Mouse (Mus musculus) embryo, embryonic 10 days (tissue): ENCODE results near the gene Cxcl10.
A peak's percentile ranks its signal among the peaks of the same experiment; 100 is the strongest.
"Not testable (repeated sequence)": the region's sequence is repeated elsewhere in the genome, so short reads cannot be mapped to it uniquely, and the experiment has no call there.

Experiments used
- DNase-seq: peaks from one replicate; pipeline ENCODE4 v3.0.0-alpha.2; 2015; ENCODE audit warnings: low spot score

Cxcl10 gene

DNA sequence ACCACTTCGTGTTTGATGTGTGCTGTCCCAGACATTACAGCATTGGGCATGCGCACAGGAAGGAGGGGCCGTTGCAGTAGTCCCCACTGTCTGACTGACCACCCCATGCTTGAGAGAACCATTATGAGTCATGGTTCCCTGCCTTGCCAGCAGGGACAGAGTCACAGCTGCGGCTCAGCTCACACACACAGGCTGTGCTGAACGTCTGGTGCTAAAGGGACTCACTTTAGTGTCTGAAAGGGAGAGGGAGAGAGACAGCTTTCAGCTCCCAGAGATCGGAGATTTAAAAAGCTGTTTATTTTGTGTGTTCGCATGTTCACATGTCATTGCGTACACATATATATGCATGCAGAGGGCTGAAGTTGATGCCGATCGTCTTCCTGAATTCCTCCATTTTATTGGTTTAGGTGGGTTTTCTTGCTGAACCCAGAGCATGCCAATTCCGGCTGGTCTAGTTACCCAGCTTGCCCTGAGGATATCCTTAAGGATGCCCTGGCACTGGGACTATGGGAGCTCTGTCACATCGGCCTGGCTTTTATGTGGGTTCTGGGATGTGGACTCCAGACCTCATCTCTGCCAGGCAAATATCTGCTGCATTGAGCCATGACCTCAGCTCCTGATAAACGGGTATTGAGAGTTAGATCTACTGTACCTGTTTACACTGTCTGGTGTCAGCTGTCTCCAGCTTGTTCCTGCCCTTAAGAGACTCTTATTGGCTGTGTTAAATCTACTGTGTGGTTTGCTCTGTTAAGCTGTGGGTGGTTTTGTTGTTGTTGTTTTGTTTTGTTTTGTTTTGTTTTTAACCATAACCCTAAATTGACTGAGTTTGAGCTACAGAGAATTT is 20.7 kb upstream of the Cxcl10 start:
- DNase-seq, result no peak

DNA sequence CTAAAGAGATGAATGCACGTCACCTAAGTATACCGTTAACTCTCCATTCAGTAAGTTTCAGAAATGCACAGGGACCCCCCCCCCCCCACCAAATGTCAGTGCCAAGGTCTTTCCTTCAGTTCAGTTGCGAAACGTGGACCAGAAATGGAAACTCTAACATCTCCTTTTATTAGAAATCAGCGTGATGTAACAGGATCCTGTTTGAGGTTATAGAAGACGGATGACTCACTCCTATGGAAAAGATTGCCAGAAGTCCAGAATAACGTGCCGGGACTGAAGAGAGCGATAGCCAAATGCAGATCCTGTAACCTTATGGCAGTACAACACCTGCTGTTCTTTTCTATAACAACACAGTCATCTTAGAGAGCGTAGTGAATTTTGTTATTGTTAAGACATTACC is 19.7 kb upstream of the Cxcl10 start:
- DNase-seq, result no peak

DNA sequence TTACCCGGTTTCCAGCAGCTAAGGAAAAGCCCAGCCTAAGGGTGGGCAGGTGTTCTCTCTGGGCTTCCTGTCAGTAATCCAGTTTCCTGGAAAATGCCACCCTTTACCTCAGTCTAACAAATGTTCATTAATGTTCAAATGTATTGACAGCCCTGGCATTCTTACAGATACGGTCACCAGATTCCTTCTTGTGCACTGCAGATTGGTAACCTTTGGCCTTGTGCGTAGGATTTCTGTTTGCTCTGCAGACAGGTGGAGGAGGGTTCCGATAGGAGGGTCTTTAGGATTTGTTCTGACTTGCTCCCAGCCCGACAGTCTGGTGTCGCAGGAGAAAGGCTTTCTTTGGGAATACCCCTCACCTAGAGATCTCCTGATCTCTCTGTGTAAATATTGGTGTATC is 17.9 kb upstream of the Cxcl10 start:
- DNase-seq, result no peak

DNA sequence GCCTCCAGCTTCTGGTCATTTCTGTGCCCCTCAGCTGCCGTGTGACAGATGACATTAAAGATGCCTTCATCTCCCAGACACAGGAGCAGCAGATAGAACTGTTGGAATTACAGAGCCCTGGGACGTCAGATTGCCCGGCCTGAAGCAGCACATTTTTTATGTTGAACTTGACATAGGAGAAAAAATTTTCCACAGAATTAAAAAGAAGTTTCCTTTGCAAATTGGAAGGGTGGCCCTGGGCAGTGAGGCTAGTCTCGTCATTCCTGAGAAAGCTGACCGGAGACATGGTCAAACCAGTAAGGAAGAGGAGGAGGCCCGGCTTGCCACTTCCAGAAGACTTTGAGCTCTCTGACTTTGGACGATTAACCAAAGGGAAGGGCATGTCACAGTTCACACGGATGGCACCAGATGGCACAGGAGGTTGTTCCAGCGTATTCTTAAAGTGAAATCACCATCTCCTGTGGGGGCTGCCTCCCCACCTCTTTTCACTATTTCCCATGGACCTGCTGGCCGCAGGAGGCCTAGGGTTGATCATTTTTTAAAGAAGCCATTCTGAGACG is 16.5 kb upstream of the Cxcl10 start:
- DNase-seq, result no peak

DNA sequence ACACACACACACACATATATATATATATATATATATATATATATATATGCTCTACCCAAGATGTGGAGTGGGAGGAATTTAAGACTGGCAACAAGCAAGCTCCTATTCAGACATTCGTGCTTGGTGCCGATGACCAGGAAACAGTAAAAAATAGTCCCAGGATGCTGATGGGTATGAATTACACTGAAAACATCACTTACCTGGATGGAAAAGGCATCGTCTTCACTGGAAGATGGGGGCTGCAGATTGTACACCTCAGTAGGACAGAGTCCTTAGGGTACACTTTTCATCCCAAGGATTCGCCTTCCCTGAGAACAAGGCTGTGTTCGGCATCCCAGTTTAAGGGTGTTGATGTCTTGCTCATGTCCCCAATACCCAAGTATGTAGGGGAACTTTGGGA is 15.3 kb upstream of the Cxcl10 start:
- no peak for DNase-seq

DNA sequence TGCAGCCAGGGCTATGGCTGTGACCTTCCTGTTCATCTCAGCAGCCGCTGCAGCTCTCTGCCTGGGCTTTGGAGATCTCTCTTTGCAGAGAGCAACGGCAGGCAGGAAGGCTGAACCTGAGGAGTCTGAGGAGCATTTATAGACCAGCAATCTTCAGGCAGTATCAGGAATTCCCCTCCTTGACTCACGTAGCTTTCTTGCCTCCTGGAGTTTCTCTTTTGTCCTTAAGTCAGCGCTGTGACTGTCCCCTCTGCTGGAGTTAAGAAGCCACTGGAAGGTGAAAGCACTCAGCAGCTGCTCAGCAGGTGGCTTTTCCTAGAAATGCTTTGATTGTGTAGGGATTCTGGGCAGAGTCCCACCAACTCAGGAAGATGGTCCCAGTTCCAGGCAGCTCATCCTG is 14.5 kb upstream of the Cxcl10 start:
- no peak for DNase-seq

DNA sequence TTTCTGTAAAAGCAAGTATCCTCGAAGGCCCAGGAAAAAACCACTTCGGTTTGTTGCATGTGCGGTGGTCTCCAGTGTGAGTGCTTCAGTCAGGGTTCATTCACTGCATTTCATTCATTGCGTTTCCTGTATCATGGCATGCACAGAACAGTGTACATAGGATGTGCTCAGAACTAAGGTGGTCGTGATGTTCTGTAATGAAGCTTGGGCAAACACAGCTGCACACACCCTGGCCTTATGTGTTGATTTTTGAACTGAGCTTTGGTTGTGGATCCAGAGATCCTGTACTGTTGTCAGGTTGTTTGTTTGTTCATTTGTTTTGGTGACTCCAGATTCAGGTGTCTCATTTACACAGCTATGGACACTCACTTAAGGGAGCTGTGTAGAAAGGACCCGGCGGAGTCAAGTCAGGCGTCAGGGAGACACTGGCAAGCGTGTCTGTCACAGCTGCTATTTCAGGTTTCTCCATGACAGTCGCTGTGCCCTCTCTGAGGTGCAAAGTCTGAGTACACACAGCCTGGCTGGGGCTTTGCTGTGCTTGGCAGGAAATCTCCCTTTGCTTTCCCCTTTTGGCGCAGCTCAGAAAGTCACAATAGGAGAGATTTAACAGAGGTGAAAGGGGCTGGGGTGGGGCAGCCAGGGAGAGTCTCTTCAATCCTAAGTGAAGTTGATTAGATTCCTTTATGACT is 10.2 kb upstream of the Cxcl10 start:
- DNase-seq, result no peak

DNA sequence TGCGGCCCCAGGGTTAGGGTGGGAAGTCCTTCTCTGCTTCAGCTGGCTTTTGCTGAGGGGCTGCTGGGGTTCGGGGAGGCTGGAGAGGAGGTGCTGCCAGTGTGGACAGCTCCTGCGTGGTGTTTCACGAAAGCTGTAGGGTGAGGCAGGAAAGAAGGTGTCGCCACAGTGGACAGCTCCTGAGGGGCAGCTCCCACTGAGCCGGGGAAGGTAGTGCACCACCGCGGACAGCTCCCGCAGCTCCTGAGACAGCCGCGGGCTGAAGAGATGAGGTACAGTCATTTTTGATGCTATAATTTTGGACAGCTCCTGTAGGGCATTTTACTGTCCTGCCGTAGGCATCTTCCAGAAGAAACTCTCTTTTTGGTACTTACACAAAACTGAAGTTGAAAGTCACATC is 9.3 kb upstream of the Cxcl10 start:
- DNase-seq, result peak; percentile 40

DNA sequence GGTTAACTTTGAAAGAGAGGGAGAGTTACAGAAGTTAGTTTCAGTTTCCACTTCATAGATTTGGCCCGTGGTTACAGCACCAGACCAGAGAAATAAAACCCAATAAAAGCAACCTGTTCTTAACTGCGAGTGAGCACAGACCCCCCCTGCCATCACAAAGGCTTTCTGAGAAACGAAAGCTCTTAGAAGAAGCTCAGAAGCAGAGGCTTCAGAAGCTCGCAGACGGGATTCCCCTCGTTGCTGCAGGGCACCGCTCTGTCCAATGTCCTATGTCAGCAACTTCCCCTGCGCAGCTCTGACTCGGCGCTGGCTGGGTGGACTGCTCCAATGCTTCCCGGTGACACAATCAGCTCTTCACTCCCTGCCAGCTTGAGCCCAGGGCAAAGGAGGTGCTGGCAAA is 4.8 kb upstream of the Cxcl10 start:
- no peak for DNase-seq

DNA sequence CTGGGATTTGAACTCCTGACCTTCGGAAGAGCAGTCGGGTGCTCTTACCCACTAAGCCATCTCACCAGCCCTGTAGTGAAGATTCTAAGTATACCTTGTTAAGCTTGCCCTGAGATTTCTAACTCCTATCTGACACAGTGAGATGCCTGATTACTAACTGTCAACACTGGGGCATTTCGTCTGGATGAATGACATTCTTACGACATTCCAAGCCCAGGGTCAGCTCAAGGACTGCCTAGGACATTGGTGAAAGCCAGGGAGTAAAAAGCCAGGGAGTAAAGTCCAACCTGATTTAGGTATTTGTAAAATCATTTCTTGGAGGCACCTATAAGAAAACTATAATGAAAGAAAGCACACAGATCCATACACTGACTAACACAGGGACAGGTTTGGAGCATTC is 4.0 kb upstream of the Cxcl10 start:
- DNase-seq, result not testable (repeated sequence)

DNA sequence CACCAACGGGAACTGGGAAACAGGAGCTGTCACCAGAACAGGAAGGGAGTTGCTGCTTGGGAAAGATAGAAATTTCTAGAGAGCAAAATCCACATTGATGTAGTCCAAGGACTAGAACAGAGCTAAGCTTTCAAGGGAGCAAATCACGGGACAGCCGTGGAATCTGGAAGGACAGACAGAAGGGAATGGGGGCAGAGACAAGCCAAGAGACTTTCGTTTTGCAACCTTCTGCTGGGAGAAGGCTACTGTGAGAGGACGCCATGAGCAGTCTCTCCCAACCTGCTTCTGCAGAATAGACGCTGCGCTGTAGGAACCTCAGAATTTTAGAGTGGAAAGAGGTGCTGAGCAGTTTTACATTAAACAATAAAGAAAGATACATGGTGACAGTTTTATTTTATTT is 1.0 kb upstream of the Cxcl10 start:
- no peak for DNase-seq

DNA sequence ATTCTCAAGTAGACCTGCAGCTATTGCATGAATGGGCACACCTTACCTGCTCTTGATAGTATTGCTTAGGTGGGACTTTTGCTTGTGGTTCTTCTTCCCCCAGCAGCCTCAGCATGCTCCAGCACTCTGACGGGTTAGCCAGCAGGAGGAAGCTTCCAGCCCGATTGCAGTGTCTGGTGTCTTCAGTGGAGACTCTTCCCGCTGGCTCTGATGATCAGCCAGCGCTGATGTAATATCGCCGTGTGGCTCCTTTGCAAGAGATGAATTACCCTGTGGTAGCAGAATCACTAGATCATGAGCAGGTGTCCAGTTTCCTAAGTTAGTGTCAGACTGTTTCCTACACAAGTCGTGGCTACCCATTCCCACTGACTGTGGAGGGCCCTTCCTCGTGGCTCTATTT is 3.7 kb downstream of the Cxcl10 start:
- no peak for DNase-seq

DNA sequence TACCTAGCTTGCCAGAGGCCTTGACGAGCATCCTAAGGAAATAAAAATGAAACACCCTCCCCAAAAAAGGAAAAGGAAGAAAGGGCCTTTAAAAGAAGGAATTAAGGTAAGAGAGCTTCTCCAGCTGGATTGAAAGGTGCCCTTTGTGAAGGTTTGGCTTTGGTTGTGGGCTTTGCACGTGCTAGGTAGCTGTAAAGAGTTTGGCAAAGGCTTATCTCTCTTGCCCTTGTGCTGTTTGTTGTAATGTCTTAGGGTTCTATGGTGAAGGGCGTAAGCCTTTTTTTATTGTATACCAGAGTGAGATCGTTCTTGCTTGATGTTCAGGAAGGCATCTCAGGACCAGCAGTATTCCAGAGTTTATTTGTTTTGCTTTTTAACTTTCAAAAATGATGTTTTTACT is 8.1 kb downstream of the Cxcl10 start:
- DNase-seq, result no peak

DNA sequence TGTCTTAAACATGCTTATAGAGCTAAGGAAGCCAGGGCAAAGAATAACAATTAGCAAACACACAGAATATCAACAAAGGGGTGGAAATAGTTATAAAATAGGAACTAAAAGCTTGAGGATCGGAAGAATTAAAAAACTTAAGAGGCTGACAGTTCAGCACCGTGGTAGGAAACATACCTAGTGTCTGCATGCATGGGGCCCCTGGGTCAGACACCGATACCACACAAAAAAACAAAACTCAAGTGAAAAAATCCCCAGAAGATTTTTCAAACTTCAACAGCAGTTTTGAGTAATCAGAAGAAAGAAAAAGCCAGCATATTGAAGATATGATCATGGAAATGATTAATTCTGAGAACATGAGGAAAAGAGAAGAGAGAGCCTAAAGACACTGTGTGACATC is 11.9 kb downstream of the Cxcl10 start:
- DNase-seq, result no peak

DNA sequence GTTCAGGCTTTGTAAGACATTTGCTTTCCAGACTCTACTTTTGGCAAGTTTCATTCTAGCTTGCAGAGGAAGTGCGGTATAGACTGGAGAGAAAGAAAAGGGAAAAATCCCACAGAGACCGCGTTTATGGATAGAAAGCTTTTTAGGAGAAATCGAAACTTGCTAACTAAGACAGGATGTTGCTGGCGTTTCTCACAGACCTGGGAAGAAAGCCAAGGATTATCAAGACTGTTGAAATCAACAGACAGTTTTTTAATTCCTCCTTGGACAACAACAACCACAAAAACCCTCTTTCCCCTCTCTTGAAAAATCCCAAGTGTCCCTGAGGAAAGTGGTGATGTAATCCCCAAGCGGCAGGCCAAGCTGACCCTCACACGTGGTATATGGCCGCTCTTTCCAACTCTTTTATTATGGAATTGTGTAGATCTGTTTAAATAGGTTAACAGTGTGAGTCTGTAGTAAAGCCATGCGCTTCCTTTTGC is 16.3 kb downstream of the Cxcl10 start:
- no peak for DNase-seq

DNA sequence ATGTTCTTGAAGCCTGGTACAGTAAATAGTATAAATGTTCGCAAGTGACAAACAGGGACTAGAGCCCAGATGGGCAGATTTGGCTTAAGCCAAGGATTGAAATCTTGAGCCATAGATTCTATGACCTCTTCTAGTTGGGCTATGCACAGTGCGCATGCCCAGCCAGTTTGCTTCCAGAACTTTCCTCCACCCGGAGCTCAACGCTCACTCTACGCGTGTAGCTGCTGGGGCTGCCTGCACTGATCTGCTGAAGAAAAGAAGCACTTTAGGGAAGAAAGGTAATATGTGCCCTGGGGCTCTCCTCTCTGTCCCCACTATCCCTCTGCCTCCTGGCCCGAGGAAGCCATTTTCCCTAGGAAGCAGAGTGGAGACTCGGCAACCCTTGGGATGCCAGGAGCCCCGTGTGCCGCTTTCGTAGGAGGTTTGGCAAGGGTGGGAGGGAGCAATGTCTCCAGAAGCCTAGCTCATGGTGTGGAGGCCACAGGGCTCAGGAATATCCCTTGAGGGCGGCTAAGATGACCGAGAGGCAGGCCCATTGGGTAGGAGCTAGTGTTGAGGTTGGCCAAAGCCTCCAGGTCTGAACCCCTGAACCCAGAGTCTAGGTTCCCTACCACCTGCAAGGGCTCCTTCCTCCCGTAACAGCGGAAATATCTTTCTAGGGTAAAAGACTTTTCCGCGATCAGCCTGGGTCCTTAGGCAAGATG is 16.9 kb downstream of the Cxcl10 start, which contains the start of gene Art3:
Gene Art3, plus strand, starts transcription at position 193 of the 704 bp plus-strand sequence.
- no peak for DNase-seq

DNA sequence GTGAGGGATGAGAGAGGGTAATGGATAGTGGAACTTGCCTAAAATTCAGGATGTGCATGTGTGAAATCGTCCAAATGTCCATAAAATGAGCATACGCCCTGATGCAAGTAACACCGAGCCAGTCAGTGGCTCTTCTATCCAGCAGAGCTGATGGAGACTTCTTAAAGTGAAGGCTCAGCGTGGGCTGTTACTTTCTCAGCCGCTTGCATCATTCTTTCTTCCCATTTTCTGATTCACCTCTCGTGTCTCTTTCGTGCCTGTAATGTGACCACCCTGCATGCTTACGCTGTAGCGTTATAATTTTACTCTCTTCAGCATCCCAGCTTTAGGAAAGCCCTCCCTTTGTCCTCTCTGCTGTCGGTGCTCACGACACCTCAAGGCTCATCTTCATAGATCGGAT is 17.6 kb downstream of the Cxcl10 start:
- DNase-seq, result no peak

DNA sequence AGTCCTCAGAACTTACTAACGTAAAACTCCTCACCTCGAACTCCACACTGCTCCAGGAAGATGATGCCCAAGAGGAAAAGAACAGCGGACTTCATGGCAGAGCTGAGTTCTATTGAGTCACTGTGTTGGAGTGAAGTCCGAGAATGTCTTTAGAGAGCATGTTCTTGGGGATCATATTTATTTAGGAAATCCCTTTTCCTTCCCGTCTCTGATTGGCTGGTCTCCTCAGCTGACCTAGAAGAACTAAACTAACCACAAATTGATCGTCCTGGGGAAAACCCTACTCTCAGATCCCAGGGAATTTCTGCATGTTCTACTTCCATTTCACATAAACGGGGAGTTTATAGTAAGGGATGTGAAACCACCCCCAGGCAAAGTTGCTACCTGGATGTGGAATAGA is 20.8 kb downstream of the Cxcl10 start, which contains the start of gene Cxcl9:
Gene Cxcl9, minus strand, starts transcription at position 151 of the 400 bp plus-strand sequence.
- no peak for DNase-seq

DNA sequence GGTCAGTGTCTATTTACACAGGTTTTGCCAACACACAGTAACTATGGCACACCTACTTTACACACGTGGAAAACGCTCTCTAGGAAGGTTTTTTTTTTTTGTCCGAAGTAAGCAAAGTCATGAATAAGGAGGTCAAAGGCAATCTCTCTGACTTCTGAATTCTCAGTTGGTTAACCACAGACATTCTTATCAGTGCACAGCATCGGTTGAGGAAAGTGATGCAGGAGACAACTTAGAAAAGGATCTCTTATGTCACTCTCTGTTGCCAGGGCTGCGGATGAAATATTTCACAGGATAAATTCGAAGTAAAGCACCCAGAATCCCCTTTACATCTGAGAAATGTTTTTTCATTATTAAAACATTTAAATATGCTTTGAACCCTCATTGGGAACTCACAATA is 21.3 kb downstream of the Cxcl10 start:
- DNase-seq, result no peak

DNA sequence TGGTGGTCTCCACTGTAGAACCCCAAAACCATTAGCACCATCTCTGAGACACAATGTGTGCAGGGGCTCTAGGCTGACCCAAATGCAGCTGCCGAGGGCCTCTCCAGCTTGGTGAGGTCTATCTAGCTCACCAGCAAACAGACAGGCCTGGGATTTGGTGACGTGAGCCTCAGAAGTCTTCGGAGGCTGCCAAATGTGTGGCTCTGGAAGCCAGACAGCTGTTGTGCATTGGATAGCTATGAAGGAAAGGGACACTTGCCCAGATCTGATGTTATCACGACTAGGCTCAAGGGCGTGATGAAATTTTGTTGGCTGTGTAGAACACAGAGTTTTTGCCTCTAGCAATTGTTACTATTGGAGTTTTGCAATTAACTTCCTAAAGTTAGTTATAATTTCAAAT is 25.4 kb downstream of the Cxcl10 start:
- DNase-seq, result no peak

DNA sequence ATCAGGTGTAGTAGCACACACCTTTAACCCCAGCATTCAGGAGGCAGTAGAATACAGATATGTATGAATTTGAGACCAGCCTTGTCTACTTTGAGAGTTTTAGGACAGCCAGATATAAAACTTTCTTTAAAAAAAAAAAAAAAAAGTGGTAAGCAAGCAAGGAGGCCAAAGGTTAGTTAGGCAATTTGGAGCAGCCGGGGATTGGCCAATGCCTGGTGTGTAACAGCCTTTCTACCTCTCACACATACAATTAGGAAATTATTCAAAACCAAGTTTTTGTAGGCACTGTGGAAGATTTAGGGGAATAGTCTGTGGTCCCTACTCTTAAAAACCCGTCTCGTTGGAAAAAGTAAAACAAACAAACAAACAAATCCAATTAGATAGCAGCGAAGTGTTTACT is 26.1 kb downstream of the Cxcl10 start:
- DNase-seq, result no peak

DNA sequence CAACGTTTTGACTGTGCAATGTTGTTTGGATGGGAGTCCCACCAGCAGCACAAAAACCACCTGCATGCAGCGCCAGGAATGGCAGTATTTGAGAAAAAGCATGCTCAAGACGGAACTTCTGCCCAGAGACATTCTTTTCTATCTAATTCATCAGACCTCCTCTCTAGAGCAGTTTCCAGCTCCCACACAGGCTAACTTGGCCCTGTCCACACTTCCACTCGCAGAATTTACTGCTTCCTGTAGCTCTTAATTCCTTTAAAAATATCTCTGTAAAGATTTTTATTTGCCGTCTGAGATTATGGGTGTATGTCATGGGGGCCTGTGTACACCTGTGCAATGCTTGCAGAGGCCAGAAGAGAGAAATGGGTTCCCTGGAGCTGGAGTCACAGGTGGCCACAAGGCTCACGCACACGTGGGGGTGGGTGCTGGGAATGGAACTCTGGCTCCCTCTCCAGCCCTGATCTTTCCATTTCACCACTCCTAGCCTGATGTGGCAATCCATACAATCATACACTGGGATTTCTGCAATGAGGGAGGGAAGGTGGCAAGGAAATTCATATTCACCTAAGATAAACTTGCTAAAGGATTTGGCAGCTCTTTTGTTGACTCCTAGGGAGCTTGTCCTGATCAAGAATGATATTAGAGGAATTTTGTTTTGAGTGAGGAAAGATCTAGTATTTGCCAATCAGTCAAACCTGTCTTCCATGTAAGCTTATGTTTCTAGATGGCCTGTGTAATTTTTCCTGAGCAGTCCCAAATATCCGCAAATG is 26.9 kb downstream of the Cxcl10 start:
- no peak for DNase-seq
